Mouse (Mus musculus): ENCODE data around the gene Cd86. TPM values are rescaled to one million over a fixed set of nuclear protein-coding genes. Genes with fewer than 3 reads are reported as not detected.

Cd86 gene
- polyA plus RNA-seq, 1 experiment from 2014 or later: 7.8 TPM

DNA sequence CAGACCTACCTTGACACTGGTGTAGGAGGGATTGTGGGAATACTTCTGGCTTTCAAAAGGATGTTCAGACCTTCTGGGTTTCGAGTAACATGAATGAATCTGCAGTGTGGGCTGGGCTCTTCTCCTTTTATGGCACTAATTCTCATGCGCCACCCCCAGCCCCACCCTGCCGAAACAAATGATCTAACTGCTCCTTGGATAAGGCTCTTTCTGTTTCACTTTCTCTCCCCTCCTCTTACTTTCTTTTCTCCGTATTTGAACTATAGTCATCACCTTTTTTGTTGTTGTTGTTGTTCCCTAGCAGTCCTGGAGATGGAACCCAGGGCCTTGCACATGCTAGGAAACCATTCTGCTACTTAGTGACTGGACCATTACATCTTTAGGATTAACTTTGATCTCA lies 67.6 kb downstream of the Cd86 start:
- H3K27me3 ChIP-seq: no peaks in the 10 kb centered on the region
- WGBS (ENCODE audit: insufficient replicate concordance): 43% methylated on average over 4 of the region's 4 CpGs
- H3K4me1 ChIP-seq (replicated peaks): no peaks in the 10 kb centered on the region
- H3K9ac ChIP-seq: no peak overlapping the region
- no peaks in the 10 kb centered on the region for H3K9me3 ChIP-seq (replicated peaks)
- no peak for ATAC-seq (ENCODE audit: insufficient read depth)
- H3K4me2 ChIP-seq: no peak overlapping the region
- no peak overlapping the region for H3K27ac ChIP-seq (replicated peaks)
- H3K4me3 ChIP-seq (replicated peaks): no peak overlapping the region
- H3K36me3 ChIP-seq (replicated peaks): no peaks in the 10 kb centered on the region

DNA sequence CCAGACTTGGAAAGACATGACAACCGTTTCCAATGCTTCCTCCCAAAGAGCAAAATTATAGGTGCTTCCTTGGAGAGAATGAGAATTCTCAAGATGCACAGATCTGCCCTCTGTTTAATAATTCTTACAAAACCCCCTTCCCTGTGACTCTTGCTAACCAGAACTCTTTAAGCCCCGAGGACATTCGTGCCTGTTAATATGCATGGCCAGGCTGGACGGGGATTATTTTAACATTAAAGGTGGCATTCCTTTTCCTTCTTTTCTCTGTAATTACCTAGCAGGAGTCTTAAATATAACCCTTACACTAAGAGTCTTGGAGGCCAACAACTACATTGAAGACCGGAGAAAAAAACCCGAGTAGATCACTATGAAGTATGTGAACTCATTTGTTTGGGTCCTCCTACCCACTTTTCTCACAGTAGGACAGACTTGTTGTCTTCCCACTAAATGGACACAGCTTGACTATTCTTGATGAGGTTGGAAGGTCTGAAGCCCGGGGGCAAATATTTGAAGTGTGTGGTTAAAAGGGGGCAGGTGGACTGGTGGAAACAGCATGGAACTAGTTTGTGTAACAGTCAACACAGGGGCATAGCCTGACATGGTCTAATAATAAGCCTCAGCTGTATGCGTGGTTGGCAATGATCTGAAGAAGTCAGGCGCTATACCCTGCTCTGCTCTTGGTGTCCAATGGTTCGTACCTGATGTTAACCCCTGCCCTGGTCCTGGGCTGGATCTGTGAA lies 69.0 kb downstream of the Cd86 start:
- Histone ChIP-seq H3K27ac (replicated peaks) (no peak overlapping the region), H3K4me1 (replicated peaks) (no peaks in the 10 kb centered on the region), H3K4me2 (no peak overlapping the region), H3K9me3 (replicated peaks) (no peaks in the 10 kb centered on the region), H3K9ac (no peak overlapping the region), H3K27me3 (no peaks in the 10 kb centered on the region), H3K4me3 (replicated peaks) (no peak overlapping the region), H3K36me3 (replicated peaks) (no peaks in the 10 kb centered on the region)
- no peak for ATAC-seq (ENCODE audit: insufficient read depth)
- 65% methylated on average over 10 of the region's 10 CpGs for WGBS (ENCODE audit: insufficient replicate concordance)

DNA sequence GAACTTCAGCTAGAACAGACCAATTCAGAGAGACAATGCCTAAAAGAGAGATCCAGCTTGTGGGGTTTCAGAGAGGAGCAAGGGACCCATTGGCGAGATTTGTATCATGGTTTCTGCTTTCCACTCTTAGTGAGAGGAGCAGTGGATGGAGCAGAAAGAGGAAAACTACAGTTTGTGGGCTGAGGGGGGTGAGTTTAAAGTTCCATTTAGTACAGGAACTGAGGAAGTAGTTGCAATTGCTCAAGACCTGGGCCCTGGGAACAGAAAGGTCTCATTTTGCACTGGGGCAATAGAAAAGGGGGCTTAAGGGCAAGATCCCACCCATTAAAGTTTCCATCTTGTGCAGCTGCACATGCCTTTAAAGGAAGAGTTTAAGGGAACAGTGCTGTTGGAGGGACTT lies 76.0 kb downstream of the Cd86 start:
- WGBS (ENCODE audit: insufficient replicate concordance): 16% methylated on average over 1 of the region's 1 CpGs
- ATAC-seq (ENCODE audit: insufficient read depth): no peak
- H3K4me1 ChIP-seq (replicated peaks): no peaks in the 10 kb centered on the region

DNA sequence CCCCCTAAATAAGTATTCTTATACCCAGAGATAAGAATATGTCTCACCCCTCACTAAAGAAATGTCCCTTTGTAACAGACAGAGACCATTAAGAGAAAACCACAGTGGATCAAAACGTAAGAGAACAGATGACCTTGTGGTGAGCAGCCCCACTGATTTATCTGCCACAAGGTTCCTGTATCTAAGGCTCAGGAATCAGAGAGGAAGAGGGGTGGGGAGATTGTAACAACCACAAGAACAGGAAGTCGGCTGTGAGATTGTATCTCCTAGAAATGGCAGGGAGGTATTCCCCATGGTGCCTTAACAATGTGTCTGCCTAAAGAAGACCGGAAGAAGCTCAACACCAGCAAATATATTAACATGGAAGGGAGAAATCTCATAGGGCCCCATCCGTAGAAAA lies 77.9 kb downstream of the Cd86 start:
- Histone ChIP-seq H3K4me2 (no peak overlapping the region), H3K27me3 (no peaks in the 10 kb centered on the region), H3K4me1 (replicated peaks) (no peaks in the 10 kb centered on the region), H3K4me3 (replicated peaks) (no peak overlapping the region), H3K27ac (replicated peaks) (no peak overlapping the region), H3K36me3 (replicated peaks) (no peaks in the 10 kb centered on the region), H3K9ac (no peak overlapping the region), H3K9me3 (replicated peaks) (no peaks in the 10 kb centered on the region)
- ATAC-seq (ENCODE audit: insufficient read depth): no peak
- WGBS (ENCODE audit: insufficient replicate concordance): 12% methylated on average over 4 of the region's 4 CpGs

More for the DNA sequence above, 76.0 kb downstream of the Cd86 start:
- Histone ChIP-seq H3K9ac (no peak overlapping the region), H3K9me3 (replicated peaks) (no peaks in the 10 kb centered on the region), H3K4me2 (no peak overlapping the region), H3K4me3 (replicated peaks) (no peak overlapping the region), H3K36me3 (replicated peaks) (no peaks in the 10 kb centered on the region), H3K27ac (replicated peaks) (no peak overlapping the region), H3K27me3 (no peaks in the 10 kb centered on the region)

DNA sequence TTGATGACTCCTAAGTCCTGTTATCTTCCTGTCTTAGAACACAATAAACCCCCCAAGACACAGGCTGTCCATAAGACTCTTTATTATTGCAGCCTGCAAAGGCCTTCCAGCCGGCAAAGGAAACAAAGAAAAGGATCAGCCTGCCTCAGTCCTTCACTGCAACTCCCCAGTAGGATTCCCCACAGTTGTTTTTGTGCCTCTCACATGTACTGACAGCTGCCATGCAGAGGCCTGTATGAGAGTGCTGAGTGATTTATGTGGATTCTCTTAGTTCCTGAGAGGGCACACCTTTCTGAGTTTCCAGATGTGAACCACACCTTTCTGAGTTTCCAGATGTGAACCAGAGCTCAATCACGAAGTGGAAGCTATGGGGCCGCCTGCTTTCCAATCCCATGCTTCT lies 83.8 kb downstream of the Cd86 start:
- no peaks in the 10 kb centered on the region for H3K36me3 ChIP-seq (replicated peaks)
- H3K4me3 ChIP-seq (replicated peaks): no peak overlapping the region
- ATAC-seq (ENCODE audit: insufficient read depth): no peak
- H3K4me1 ChIP-seq (replicated peaks): no peaks in the 10 kb centered on the region
- 44% methylated on average over 3 of the region's 3 CpGs for WGBS (ENCODE audit: insufficient replicate concordance)
- no peak overlapping the region for H3K27ac ChIP-seq (replicated peaks)
- H3K27me3 ChIP-seq: no peaks in the 10 kb centered on the region
- H3K4me2 ChIP-seq: no peak overlapping the region
- no peak overlapping the region for H3K9ac ChIP-seq
- H3K9me3 ChIP-seq (replicated peaks): no peaks in the 10 kb centered on the region

DNA sequence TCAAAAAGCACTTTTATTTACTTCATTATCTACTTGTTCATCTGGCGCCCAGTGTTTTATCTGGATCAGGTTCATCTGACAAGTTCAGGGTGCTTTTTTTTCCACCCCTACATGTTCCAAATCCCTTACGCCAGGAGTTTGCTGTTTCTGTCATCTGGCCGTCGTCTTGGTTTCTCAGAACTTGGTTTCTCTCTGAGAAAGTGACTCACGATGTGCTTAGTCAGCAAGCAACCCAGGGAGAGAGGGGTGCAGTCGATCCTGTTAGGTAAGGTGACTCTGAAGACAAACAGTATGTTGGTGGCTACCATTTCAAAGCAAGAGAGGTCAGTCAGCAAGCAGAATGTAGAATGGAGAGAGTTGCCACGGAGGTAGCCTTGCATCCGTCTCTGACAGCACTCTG lies 93.9 kb downstream of the Cd86 start:
- 51% methylated on average over 8 of the region's 8 CpGs for WGBS (ENCODE audit: insufficient replicate concordance)
- Histone ChIP-seq H3K9me3 (replicated peaks) (no peaks in the 10 kb centered on the region), H3K4me1 (replicated peaks) (no peaks in the 10 kb centered on the region), H3K27me3 (no peaks in the 10 kb centered on the region), H3K27ac (replicated peaks) (no peak overlapping the region), H3K36me3 (replicated peaks) (no peaks in the 10 kb centered on the region), H3K9ac (no peak overlapping the region), H3K4me3 (replicated peaks) (no peak overlapping the region), H3K4me2 (no peak overlapping the region)
- ATAC-seq (ENCODE audit: insufficient read depth): no peak

DNA sequence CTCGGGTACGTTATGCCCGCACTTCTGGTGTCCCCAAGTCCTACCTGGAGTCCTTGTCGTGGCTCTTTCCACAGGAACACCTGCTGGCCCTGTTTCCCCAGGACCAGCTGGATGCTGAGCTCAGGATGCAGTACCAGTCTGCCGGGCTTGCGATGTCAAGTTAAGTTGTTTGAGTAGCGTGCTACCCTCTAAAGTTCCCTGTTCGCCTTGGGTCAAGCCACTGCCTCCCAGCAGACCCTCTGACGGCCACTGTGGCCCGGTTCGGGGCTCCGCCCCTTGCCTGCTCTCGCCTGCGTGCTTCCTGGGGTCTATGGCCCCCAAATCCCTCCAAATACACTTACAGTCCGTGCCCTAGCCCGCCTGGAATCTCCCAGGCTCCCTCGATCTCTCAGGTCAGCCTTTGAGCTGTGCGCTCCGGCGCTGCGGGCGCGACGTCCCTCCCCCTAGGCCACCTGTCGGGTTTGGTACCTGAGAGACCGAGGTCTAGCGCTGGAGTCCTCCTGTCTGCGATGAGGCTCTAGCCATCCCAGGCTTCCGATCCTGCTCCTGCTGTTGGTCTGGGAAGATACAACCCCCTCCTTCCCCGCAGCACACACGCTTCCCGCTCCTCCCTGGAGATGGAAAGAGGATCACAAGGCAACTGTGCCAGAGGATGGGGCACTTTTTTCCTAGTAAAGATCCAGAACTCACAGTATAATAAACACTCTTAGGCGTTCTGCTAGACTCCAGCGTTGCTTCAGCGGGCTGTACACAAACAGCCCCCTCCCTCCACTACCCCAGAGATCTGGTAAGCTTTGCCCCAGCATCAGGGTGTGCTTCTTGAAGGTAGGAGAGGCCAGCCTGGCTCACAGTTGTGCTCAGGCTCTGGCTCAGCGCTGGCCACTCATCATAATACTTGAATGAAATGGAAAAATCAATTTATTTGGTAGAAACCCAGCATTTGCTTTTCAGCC lies 104.2 kb downstream of the Cd86 start, which contains the start of gene Casr:
Gene Casr (minus strand): TSS at position 756 of the 953 bp plus-strand sequence.
- Histone ChIP-seq H3K4me2 (no peak within 1 kb of the TSS; the same call in 1 of the 2 replicates), H3K9ac (no peak within 1 kb of the TSS)
- no peak for ATAC-seq (ENCODE audit: insufficient read depth)

DNA sequence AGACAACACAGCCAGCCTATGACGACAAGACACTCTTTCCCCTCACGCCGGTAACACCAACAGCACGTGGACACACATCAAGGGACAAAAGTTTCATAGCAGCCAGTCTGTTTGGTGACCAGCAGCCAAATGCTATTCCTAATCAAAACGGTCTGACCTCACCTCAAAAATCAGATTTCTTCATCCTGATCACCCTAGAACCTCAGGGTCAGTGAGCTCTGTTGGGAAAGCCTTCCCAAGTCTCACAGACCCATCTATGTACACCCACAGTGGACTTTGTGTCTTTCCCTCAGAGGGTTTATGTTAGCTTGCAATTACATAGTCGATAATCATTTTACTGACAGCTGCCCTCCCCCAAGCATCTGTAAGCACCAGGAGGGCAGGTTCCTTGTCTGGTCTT lies 106.3 kb downstream of the Cd86 start:
- Histone ChIP-seq H3K4me3 (replicated peaks) (no peak overlapping the region), H3K36me3 (replicated peaks) (no peaks in the 10 kb centered on the region), H3K9ac (no peak overlapping the region), H3K4me2 (no peak overlapping the region), H3K27ac (replicated peaks) (no peak overlapping the region), H3K4me1 (replicated peaks) (no peaks in the 10 kb centered on the region), H3K27me3 (peaks cover 26% of the 10 kb centered on the region), H3K9me3 (replicated peaks) (no peaks in the 10 kb centered on the region)
- no peak for ATAC-seq (ENCODE audit: insufficient read depth)
- WGBS (ENCODE audit: insufficient replicate concordance): 64% methylated on average over 6 of the region's 6 CpGs

More for the DNA sequence above, 104.2 kb downstream of the Cd86 start, which contains the start of gene Casr:
- Histone ChIP-seq H3K27ac (replicated peaks) (no peak within 1 kb of the TSS), H3K4me3 (replicated peaks) (no peak within 1 kb of the TSS), H3K9me3 (replicated peaks) (no peaks in the 10 kb centered on the region), H3K4me1 (replicated peaks) (no peaks in the 10 kb centered on the region), H3K36me3 (replicated peaks) (no peaks in the 10 kb centered on the region), H3K27me3 (peaks cover 26% of the 10 kb centered on the region)
- 5% methylated on average over 36 of the region's 36 CpGs for WGBS (ENCODE audit: insufficient replicate concordance)

DNA sequence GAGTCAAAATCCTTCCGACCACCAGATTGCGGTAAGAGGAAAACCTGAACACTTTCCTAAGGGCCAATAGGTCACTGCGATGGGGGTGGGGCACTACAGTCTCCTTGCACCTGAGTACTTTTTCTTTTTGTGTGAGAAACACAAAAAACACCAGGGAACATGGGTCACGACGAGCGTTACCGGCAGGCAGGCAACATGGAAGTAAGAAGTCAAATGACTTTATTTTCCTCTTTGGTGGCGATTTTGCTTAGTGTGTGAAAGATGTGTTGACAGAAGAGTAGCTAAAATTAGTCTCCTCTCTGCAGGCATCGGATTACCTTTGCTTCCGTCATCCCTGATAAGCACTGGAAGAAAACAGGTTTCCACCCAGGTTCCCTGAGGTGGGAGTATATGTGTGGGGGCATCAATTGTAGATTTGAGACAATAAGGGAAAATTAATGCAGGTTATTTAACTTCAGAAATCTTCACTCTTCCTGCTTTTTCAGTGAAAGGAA lies 110.2 kb downstream of the Cd86 start:
- Histone ChIP-seq H3K36me3 (replicated peaks) (no peaks in the 10 kb centered on the region), H3K27ac (replicated peaks) (no peak overlapping the region), H3K4me3 (replicated peaks) (no peak overlapping the region), H3K27me3 (peaks cover 13% of the 10 kb centered on the region; the same call in 1 of the 2 replicates), H3K4me1 (replicated peaks) (no peaks in the 10 kb centered on the region), H3K9ac (no peak overlapping the region), H3K4me2 (no peak overlapping the region), H3K9me3 (replicated peaks) (no peaks in the 10 kb centered on the region)
- 66% methylated on average over 10 of the region's 10 CpGs for WGBS (ENCODE audit: insufficient replicate concordance)
- no peak for ATAC-seq (ENCODE audit: insufficient read depth)
